Mouse (Mus musculus) lung, postnatal 25 days (tissue): ENCODE data around the gene Banf2.

ENCODE experiments used
- DNase-seq: peaks from one replicate; pipeline ENCODE4 v3.0.0; 2022; ENCODE audit warnings: low spot score

Banf2 gene

DNA sequence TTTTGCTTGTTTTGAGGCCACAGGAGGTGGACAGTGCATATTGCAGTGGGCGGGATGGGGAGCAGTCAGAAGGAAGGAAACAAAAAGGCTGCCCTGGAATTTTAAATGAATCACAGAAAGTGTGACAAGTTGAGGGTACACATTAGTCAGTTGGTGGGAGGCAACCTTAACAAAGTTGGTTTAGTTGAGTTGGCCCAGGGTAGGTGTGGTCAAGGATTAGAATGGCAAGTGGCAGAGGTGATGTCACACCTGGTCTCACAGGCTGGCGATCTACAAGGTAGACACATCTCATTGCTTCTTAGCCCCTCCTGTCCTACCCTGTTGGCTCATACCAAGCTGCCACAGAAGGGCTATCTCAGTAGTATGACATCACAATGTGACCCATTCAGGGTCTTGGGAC lies at the start of gene Banf2:
Gene Banf2, plus strand, starts transcription at position 396 of the 400 bp plus-strand sequence.
- DNase-seq: no peak

DNA sequence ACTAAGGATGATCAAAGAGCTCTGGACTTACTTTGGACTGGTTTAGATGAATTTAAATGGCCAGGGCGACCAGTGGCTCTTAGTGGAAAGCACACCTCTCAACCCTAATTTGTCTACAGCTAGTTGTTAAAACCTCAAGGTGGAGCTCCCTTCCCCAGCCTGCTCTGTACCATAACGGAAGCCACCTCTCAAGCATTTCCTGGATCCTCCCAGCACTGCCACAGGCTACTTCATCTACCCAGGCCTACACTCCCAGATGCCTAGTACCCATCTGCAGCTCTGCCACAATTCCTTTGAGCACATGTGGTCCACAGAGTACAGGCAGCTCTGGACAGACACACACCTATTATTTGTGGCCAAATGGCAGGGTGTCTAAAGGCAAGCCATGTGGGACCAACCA lies 49.4 kb upstream of the Banf2 start:
- DNase-seq: no peak

DNA sequence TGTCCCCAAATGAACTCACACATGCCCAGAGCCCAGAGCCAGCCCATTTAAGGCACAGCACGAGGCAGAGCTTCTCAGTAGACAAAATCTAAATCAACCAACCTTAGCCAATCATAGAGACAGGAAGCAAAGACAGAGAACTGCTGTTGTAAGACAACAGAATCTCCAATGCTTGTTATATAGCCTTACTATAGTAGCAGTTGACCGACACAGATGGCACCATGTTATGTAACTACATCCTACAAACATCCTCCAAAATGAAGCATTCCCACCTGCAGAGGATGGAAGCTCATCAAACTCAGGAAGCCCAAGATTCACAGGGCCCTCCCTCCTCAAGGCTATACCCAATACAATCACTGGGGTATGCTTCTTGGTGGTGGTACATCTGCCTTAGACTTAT lies 45.4 kb upstream of the Banf2 start:
- DNase-seq: no peak

DNA sequence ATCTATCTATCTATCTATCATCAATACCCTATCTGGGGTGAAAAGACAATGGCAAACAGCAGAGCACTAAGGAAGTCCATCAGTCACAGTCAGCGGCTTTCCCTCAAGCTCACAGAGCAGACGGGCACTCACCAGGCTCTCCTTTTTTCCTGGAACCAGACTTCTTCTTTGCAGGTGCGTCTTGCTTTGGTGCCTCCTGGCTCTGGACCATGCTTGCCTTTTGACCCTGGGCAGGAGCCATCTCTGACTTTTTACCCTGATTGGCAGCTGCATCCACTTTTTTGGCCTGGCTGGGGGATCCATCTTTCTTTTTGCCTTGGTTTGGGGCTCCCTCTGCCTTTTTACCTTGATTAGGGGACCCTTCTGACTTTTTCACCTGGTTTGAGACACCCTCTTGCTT lies 44.8 kb upstream of the Banf2 start:
- DNase-seq: no peak

DNA sequence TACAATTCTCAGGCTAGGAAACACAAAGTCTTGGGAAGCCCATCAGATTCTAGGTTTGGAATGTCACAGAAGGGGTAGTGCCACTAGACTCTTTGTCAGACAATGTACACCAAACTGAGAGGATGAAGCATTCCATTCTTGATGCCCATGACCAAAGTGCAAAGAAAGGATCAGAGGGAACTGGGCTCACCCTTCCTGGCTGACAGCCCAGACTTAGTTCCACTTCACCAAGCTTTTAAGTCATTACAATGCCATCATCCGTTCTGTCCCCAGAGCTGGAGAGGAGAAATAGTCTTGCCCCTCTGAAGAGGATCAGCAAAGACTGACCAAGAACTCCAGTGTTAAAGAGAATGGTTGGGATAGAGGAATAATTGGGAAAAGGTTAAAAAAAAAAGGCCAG lies 41.9 kb upstream of the Banf2 start:
- DNase-seq: peak; percentile 62

DNA sequence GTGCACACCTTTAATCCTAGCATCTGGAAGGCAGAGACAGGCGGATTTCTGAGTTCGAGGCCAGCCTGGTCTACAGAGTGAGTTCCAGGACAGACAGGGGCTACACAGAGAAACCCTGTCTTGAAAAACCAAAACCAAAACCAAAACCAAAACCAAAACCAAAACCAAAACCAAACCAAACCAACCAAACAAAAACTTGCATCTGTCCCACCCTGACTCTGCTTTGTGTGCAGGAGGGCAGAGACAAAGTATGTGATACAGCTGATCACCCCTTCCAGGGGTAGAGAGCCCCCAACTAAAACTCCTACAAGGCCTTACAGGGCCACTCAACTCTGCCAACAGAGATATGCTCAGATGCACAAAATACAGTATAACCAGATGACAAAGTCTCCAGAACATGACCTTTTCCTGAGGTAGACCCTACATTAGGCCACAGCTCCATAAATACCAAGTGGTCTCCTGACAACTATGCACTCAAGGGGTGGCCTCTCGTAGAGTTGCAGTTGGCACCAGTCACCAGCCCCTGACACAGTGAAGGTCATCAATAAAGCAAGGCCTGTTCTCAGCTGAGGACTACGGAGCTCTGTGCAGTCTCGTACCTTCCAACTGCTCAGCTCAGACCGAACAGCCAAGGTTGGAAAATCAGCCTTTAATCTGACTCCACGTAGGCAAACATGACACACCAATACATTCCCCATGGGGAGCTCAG lies 40.7 kb upstream of the Banf2 start:
- DNase-seq: no peak

DNA sequence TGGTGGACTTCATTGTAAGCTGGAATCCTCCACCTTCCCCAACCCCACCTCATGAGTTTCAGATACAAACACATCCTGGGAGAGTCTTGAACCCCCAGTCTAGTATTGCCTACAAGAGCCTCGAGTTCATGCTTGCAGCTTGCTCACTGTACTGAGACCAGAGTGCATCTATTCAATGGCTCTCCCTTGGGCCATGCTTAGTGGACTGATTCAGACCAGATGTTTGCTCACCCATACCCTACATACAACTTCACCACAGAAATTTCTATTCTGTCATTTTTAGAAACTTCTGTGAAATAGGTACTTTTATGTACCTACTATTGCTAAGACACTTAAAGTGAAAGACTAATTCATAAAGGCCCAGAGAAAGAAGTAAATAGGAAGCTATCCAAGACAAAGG lies 39.9 kb upstream of the Banf2 start:
- no peak for DNase-seq

DNA sequence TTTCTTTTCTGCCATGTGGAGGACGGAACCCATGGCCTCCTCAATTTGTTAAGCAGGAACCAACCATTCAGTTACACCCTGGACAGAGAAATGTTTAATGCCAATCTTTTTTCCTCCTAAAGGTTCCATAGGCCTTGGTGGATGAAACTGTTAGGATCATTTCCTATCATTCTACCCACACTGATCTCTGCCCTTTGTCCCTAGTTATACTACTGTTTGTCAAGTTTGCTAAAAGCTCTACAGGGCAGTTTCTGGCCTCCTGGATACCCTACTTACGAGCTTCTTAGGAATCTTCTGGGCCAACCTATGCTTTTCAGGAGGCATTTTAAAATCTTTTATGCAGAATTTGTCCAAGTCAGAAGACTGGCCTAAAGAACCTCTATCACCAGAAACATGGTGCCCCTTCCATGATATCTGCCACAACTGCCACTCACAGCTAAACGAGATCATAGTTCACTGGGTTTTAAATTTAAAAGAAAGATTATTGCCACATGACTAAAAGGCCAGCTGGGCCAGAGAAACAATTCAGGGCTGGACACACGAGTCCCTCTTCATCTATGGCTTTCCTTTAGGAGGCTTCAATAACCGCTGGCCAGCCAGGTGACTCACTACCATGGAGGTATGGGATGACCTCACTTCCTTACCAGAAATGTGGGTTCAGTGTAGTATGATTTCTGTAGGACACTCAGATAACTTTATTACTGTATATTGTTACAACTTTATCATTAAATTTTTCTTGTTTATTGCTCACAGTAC lies 30.5 kb upstream of the Banf2 start:
- DNase-seq: no peak

DNA sequence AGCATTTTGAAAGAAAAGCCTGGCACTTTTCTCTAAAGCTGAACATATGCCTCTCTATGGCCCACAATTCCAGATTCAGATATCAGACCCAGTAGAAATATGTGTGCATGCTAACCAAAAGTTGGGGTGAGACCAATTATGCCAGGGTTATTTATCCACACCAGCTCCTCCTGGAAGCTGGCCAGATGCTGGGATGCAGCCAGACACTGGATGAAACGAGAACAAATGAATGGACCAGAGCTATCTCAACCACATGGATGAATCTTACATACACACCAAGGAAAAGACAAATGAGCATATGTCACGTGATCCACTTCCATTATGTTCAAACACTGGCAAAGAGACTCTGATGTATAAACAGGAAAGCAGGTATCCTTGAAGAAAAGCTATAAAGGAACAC lies 29.3 kb upstream of the Banf2 start:
- peak; percentile 19 for DNase-seq

DNA sequence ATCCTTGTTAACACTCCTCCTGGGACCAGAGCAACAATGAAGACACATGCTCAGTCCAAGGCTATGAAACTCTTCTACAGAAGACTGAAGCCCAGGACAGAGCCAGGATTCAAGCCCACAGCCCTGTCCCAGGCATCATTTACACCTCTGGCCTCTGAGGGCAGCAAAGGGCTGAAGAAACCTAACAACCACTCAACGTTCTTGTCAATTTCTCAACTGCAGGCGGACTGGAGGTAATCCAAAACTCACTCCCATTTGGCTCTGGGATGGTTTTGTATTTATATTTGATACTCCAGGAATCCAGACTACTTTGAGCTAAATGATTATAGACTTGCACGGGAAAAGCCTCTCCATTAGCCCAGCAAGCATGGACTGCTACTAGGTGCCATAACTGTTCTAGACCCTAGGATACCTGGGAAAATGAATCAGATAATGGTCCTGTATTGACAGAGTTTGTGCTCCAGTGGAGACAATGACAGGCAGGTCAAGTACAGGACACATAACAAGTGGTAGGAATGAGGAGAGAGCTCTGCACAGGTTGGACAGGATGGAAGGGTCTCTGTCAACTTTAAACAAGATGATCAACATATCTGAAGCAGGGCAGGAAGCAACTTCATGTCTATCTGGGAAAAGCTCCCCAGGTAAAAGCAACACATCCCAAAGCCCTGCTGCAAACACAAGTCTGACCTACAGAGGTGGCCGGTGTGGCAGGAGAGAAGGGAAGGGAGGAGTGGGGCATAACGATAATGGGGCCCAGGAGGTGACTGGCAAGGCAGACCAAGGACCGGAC lies 27.5 kb upstream of the Banf2 start:
- peak; percentile 74 for DNase-seq

DNA sequence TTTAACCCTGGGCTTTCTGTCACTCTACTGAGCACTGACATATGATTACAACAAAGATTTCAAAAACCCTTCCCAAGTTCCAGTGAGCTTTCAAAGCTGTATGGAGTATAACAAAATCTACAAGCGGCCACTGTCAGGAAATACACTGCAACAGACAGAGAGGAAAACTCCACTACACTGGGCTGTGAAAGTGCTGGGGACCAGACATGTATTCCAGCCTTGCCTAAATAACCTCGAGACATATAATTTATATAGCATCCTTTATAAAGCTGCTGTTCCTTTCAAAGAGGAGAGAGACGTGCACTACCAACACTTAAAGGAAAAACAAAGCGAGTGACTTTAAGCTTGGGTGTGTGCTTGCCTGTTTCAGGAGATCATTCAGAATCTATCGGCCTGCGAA lies 26.2 kb upstream of the Banf2 start:
- DNase-seq: no peak

DNA sequence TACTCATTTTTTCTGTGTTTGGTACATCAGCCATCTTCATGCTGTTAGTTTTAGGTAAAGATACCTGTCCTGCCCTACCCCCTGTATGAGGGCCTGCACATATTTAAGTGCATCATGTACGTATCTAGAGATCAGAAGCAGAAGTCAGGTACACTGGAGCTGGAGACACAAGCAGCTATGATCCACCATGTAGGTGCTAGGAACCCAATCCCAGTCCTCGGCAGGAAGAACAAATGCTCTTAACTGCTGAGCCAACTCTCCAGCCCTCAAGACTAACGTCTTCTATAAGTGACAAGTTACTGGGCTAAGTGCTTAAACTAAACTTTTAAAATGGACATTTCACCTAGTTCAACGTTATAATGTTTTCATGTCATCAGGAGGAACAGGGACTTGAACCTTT lies 25.6 kb upstream of the Banf2 start:
- DNase-seq: no peak

DNA sequence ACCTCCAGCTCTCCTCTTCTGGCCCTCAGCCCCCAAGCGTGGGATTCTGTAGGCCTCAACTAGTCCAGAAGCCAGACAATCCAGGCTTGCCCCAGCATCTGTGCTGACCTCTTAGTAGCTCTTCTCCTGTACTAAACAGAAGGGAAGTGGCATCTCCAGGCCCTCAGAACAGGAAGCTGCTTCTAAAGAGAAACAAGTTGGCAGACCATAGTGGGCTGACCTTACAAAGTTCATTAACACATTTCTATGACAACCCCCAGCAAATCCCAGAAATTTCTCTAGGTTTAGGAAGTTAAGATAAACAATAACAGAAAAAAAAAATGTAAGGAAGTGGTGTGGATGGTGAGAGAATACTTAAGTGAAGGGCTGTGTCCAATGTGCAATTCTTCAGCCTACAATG lies 23.8 kb upstream of the Banf2 start:
- DNase-seq: peak; percentile 32

DNA sequence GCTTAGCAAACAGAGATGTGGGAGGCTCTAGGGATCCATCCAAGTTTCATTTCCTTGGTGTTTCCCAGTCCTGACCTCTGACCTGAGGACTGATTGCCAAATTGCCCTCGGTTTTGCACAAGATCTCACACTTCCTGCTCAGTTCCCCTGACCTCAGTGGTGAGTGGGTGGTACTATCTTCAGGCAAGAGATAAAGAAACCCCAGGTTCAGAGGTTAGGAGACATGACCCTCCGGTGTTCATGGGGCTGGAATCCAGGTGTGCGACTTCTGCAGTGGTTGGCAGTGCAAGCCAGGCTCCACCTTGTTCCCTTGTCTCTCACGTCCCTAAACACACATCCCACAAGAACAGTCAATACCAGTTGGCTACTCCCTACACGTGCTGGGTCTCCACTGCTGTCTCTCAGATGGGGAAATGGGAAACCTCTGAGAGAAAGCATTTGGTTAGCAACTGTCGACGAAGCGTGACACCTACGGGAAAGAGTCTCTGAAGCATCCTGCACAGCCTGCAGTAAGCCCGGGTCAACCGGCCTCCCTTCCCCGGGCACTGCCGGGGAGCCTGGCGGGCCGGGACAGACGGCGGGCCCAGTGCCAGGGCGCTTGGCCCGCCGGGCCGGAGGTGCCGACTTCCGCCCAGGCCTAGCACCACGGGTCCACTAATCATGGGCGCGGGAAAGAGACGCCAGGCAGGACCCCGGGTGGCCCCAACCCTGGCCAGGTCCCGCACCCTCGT lies 23.1 kb upstream of the Banf2 start:
- DNase-seq: peak; percentile 79

DNA sequence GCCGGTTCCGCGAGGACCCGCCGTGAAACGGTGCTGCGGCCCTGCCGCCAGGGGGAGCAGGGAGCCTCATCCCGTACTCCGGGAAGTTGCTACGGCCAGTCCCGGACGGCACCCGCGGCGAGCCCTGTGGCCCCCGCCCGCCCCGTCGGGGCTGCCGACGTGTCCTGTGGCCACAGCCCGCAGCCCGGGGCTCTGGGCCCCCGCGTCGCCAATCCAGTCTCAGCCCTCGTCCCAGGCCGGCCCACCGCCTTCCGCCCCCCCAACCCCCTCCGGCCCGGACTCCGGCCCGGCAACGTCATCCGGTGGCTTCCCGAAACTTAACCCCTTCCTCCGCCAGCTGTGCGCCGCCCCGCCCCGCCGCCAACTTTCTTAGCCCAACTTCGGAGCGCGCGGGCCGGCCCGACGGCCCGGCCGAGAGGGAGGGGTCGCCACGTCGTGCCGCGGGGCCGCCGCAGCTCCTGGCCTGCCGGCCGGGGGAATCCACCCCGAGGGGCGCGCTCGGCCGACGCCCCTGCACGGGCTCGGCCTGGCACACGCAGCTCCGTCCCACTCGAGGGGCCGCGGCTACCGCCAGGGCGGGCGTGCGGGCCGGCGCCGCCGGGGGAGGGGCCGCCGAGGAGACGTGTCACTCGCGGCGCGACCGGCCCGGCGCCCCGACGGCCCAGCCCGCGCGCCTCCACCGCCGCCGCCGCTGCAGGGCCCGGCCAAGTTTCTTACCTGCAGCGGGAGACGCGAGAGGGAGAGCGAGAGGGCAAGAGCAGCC lies 22.4 kb upstream of the Banf2 start:
- peak; percentile 87 for DNase-seq

DNA sequence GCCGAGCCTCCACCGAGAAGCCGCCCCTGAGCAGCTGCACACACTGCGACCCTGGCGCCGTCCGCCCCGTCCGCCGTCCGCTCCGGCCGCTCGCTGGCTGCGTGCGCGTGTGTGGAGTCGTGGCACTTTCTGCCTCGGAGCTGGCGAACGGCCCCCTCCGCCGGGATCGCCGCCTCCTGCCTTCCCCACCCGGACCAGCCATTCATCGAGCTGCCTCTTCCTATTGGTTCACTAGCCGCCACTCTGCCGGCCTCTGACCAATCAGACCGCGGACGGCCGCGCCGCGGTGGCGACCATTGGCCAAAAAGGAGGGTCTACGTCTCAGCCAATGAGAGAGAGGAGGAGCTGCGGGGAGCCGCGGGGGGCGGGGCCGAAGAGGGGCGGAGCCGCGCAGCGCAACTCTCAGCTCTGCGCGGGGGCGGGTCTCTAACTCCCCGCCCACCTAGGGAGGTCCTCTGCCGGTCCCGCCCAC lies 21.7 kb upstream of the Banf2 start, which contains the start of gene Rrbp1:
Gene Rrbp1, minus strand, starts transcription at position 184 of the 472 bp plus-strand sequence.
- peak; percentile 99 for DNase-seq

DNA sequence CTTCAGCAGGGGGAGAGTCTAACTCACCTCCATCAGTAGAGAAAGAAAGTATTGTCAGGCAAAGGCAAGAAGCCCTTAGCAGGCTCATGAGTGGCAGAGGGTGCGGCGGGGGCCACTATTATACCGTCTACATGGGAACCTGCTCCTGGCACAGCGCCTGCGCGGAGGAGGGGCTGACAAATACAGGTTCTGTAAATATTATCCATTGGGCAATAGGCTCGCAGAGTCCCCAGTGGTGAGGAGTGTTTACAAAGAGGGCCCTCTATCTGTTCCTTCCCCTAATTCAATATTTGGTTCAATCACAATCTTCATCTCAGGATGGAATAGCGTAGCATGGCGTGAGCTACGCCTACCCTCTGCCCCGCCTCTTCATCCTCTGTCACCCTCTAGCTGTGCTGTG lies 18.8 kb upstream of the Banf2 start:
- peak; percentile 31 for DNase-seq

DNA sequence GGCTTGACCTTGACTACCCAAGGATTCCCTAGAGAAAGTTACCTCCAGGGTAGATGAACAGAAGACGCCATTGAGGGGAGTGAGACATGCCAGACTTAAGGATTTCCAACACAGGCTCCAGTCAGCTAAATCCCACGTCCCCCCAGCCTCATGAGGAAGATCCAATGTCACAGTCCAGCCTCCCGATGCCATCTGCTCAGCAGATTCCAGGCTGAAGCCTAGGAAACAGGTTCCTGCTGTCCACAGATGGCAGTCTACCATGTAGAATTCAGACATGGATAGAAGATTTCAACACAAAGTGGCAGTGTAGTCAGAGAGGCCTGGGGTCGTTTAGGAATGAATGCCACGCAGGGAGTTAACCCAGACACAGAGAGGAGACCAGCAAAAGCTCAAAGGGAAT lies 18.4 kb upstream of the Banf2 start:
- no peak for DNase-seq

DNA sequence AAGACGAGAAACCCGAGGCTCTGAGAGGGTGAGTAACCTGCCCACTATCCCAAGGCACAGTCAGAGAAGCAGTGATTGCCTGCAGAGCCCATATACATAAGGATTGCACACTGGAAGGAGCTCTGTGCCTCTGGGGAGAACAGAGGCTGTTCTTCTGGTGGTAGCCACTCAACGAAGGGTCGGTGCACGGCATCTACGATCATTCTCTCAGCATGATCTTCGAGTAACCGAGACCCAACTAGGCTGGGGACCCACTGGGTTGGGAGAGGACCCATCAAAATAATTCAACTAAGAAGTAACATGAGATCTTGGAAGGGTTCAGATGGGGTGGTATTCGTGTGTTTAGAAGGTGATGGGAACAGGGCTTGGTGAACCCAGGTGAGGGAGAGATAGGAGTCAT lies 17.0 kb upstream of the Banf2 start:
- no peak for DNase-seq

DNA sequence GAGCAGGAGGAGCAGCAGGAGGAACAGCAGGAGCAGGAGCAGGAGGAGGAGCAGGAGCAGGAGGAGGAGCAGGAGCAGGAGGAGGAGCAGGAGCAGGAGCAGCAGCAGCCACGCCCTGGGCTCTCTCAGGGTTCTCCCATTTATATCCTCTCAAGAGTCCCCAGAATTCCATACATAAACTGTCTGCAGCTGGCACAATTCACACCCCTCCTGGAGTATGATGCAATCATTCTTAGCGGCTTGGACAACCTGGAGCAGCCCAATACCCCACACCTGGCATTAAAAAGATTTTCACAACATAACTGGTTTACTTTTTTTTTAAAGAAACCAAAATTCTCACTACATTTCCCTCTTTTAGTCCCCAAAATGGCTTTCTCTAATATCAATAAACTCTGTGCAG lies 12.9 kb upstream of the Banf2 start:
- DNase-seq: no peak

DNA sequence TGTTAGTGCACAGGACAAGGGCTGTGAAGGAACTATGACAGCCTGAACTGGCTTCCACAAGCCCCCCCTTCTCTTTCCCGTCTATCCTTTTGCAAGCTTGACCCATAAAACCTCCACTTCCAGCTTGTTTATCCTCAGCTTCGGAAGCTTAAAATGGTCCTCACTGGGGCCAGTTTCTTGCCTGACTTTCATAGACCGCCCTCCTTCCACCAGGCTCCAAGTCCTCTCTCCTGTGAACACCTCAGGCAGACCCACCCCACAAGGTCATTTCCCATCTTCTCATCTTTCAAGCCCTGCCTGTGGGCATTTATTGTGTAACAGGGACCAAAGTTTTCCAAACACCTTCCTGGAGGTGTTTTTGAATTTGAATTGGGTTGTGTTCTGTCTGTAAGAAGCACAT lies 10.4 kb upstream of the Banf2 start:
- no peak for DNase-seq
